Mouse (Mus musculus) splenic B cell, adult 2 months (primary cell): Measurements from ENCODE around the gene Nudcd2.

Source experiments
- DNase-seq: peaks from one replicate; pipeline ENCODE4 v3.0.0-alpha.2; 2011; ENCODE audit warnings: low read depth, low spot score
- H3K27me3 ChIP-seq: 2 replicates; pipeline ENCODE4 v1.6.1; 2012; ENCODE audit warnings: mild to moderate bottlenecking, low read length, moderate library complexity, mixed read lengths; ENCODE audit not compliant: control insufficient read depth, poor library complexity, insufficient read depth, severe bottlenecking
- H3K36me3 ChIP-seq: 2 replicates; pipeline ENCODE4 v1.6.1; 2012; ENCODE audit warnings: mild to moderate bottlenecking, low read length, moderate library complexity, mixed read lengths; ENCODE audit not compliant: control insufficient read depth, poor library complexity, insufficient read depth, severe bottlenecking

The Nudcd2 gene

DNA sequence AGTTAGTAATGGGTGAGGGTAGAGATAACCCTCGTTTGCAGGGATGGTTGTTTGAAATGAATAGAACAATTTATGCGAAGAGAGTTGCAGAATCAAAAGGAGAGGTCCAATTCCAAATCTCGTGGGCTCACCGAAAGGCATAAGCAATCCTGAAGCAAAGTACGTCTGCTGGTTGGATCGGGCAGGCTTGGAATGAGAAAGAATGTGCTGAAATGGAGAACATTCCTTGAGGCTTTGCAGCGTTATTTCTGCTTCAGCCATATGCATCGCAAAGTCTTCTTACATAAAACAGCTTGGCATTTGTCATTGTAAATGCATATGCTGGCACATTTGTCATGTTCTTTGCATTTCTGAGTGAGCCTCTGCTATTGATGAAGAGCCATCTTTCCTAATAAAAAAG, 50.9 kb downstream of the Nudcd2 start:
- no peak for DNase-seq
- Histone ChIP-seq H3K27me3 (no peaks in the 10 kb centered on the region), H3K36me3 (no peaks in the 10 kb centered on the region)

DNA sequence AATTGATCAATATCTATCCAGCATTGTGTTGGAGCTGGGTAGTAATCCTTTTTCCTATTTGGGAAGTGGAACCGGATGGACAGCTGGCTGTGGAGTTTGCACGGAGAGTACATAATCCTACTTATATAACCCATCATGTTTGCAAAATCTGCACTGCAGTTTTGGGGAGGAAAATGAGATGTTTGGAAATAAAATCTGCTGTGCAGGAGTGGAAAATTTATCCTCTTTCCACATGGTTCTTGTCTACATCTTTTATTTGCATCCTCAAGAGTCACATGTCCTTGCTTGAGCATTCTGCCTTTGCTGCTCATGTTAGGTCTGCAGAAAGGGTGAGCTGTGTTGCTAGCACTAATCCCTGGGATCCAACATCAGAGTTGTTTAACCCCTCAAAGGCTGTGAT, 53.4 kb downstream of the Nudcd2 start:
- Histone ChIP-seq H3K27me3 (no peaks in the 10 kb centered on the region), H3K36me3 (no peaks in the 10 kb centered on the region)
- DNase-seq, result no peak
